10 mouse cellular contexts compared by ENCODE assay signal in the genomic region with DNA sequence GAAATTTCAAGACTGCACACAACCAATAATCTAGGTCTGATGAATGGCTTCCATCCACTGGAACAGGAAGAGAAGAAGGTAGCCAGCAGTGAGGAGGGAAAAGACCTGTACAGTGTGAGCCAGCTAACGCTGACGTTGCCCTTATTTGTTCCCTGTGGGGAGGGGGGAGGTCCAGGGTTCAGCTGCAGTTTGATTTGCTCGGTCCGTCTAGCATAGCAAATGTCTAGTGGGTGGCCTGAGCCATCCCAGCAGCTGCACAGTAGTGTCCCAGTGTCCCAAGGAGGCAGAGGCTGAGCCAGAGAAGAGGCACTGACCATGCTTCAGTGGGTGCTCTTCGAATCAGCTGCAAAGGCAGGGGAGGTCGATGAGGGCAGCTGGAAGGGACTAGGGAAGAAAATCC.
DNase-seq lines count a peak whose midpoint lies in the region; ATAC-seq and TF ChIP-seq lines count a peak whose summit lies in the region.
"Had no signal": no experiment of that assay in that cellular context is flagged by ENCODE, and none has a peak within 500 bp of the region (broad histone marks: within the 10 kb centered on the region; RNA-seq: fewer than 3 reads in every experiment).

No protein-coding gene starts in this region.

- H3K4me2 ChIP-seq in lung, embryonic 14.5 days = no peak overlapping the region
- no peak overlapping the region for H3K4me2 ChIP-seq in hindbrain, embryonic 14.5 days (replicated peaks)
- H3K4me2 ChIP-seq in liver, embryonic 11.5 days = no peak overlapping the region
- no peak overlapping the region for H3K4me2 ChIP-seq in stomach, embryonic 16.5 days (ENCODE audit: low read depth, low read length)
- H3K4me2 ChIP-seq: heart, embryonic 15.5 days had no signal

- H3K4me1 ChIP-seq in lung, embryonic 14.5 days (ENCODE audit: insufficient read depth) = peaks cover 4% of the 10 kb centered on the region; the same call in 1 of the 2 replicates
- peaks cover 12% of the 10 kb centered on the region; the same call in 1 of the 2 replicates for H3K4me1 ChIP-seq in hindbrain, embryonic 14.5 days (replicated peaks; ENCODE audit: control insufficient read depth, insufficient read depth, low read length)
- no peaks in the 10 kb centered on the region for H3K4me1 ChIP-seq in liver, embryonic 11.5 days (replicated peaks; ENCODE audit: control insufficient read depth, insufficient read depth, low read length)
- H3K4me1 ChIP-seq in stomach, embryonic 16.5 days (ENCODE audit: control insufficient read depth, insufficient read depth, low read length) = peaks cover 5% of the 10 kb centered on the region; the same call in 1 of the 2 replicates
- H3K4me1 ChIP-seq: heart, embryonic 15.5 days had no signal

- ATAC-seq in lung, embryonic 14.5 days (ENCODE audit: insufficient read depth) = peak; percentile 53
- peak; percentile 50; the same call in 1 of the 2 replicates for ATAC-seq in hindbrain, embryonic 14.5 days (ENCODE audit: low FRiP score)
- no peak; the same call in 1 of the 2 replicates for ATAC-seq in liver, embryonic 11.5 days (replicated peaks; ENCODE audit: low FRiP score)
- ATAC-seq in stomach, embryonic 16.5 days (ENCODE audit: insufficient read depth, low FRiP score) = no peak

- peak overlapping the region; percentile 72 for H3K27ac ChIP-seq in lung, embryonic 14.5 days (ENCODE audit: low read depth)
- H3K27ac ChIP-seq in hindbrain, embryonic 14.5 days = peak overlapping the region; percentile 59
- H3K27ac ChIP-seq in liver, embryonic 11.5 days (ENCODE audit: low read depth, low read length) = peak overlapping the region; percentile 32
- peak overlapping the region; percentile 8 for H3K27ac ChIP-seq in stomach, embryonic 16.5 days (ENCODE audit: low read length)
- H3K27ac ChIP-seq: heart, embryonic 15.5 days had no signal

- DNase-seq in lung, embryonic 14.5 days = peak; percentile 40
- no peak for DNase-seq in lung, postnatal 25 days (ENCODE audit: low spot score)
- no peak for DNase-seq in hindbrain, embryonic 14.5 days (ENCODE audit: low spot score)
- DNase-seq in liver, embryonic 11.5 days (ENCODE audit: low spot score) = no peak
- DNase-seq in urinary bladder, postnatal 25 days (ENCODE audit: low spot score) = no peak
- no peak for DNase-seq in left cerebral cortex, adult 9 months (ENCODE audit: low spot score in 2 of 2)
- no peak for DNase-seq in layer of hippocampus, postnatal 25 days (ENCODE audit: extremely low spot score in 1 of 2, low spot score in 1 of 2)
- DNase-seq: lung, adult 2 months had no signal

- H3K4me3 ChIP-seq in lung, embryonic 14.5 days (ENCODE audit: low read depth, low read length) = no peak overlapping the region
- H3K4me3 ChIP-seq in hindbrain, embryonic 14.5 days (replicated peaks; ENCODE audit: low read length) = no peak overlapping the region
- H3K4me3 ChIP-seq in liver, embryonic 11.5 days (ENCODE audit: low read depth, low read length) = no peak overlapping the region
- no peak overlapping the region for H3K4me3 ChIP-seq in stomach, embryonic 16.5 days (replicated peaks; ENCODE audit: low read length)
- H3K4me3 ChIP-seq: heart, embryonic 15.5 days had no signal

- H3K9ac ChIP-seq in lung, embryonic 14.5 days = 0 out of 2 replicates have a peak overlapping the region, but pooled peaks have one; percentile 3
- no peak overlapping the region for H3K9ac ChIP-seq in hindbrain, embryonic 14.5 days
- H3K9ac ChIP-seq in liver, embryonic 11.5 days (ENCODE audit: low read depth, low read length) = no peak overlapping the region
- H3K9ac ChIP-seq in stomach, embryonic 16.5 days (ENCODE audit: low read length) = no peak overlapping the region
- H3K9ac ChIP-seq: heart, embryonic 15.5 days had no signal

- H3K9me3 ChIP-seq in lung, embryonic 14.5 days (ENCODE audit: low read depth, low read length) = no peaks in the 10 kb centered on the region
- no peaks in the 10 kb centered on the region for H3K9me3 ChIP-seq in hindbrain, embryonic 14.5 days (ENCODE audit: control insufficient read depth, low read length)
- H3K9me3 ChIP-seq in liver, embryonic 11.5 days (ENCODE audit: control insufficient read depth, low read length) = no peaks in the 10 kb centered on the region
- no peaks in the 10 kb centered on the region for H3K9me3 ChIP-seq in stomach, embryonic 16.5 days (replicated peaks; ENCODE audit: control insufficient read depth, low read length)
- H3K9me3 ChIP-seq: heart, embryonic 15.5 days had no signal

- H3K27me3 ChIP-seq in lung, embryonic 14.5 days (ENCODE audit: insufficient read depth, low read length) = no peaks in the 10 kb centered on the region
- H3K27me3 ChIP-seq in hindbrain, embryonic 14.5 days (ENCODE audit: control insufficient read depth, insufficient read depth, low read length) = no peaks in the 10 kb centered on the region; the same call in 1 of the 2 replicates
- H3K27me3 ChIP-seq in liver, embryonic 11.5 days (replicated peaks; ENCODE audit: control insufficient read depth, insufficient read depth, low read length) = peaks cover 6% of the 10 kb centered on the region; the same call in 1 of the 2 replicates
- no peaks in the 10 kb centered on the region; the same call in 1 of the 2 replicates for H3K27me3 ChIP-seq in stomach, embryonic 16.5 days (ENCODE audit: control insufficient read depth, insufficient read depth, low read length)
- H3K27me3 ChIP-seq: heart, embryonic 15.5 days had no signal

- TF ChIP-seq CTCF in lung, embryonic 14.5 days (IDR thresholded peaks at IDR 0.05; ENCODE audit: low read depth) = no peak

- 7% methylated on average over 6 of the region's 6 CpGs for WGBS in lung, embryonic 14.5 days
- WGBS in hindbrain, embryonic 14.5 days = 21% methylated on average over 6 of the region's 6 CpGs
- WGBS in liver, embryonic 11.5 days = 26% methylated on average over 6 of the region's 6 CpGs
- 23% methylated on average over 6 of the region's 6 CpGs for whole genome bisulfite sequencing in stomach, embryonic 16.5 days

- no peaks in the 10 kb centered on the region for H3K36me3 ChIP-seq in lung, embryonic 14.5 days (ENCODE audit: insufficient read depth)
- no peaks in the 10 kb centered on the region for H3K36me3 ChIP-seq in hindbrain, embryonic 14.5 days (replicated peaks; ENCODE audit: control insufficient read depth, insufficient read depth)
- no peaks in the 10 kb centered on the region for H3K36me3 ChIP-seq in liver, embryonic 11.5 days (ENCODE audit: control insufficient read depth, insufficient read depth, low read length)
- no peaks in the 10 kb centered on the region for H3K36me3 ChIP-seq in stomach, embryonic 16.5 days (ENCODE audit: control insufficient read depth, insufficient read depth, low read length)
- H3K36me3 ChIP-seq: heart, embryonic 15.5 days had no signal

Comparison
In these comparisons a context has a peak if more than half of its experiments do, and no peak if none do; other contexts are left out.
1. ATAC-seq: peak in lung, embryonic 14.5 days (single experiment) and hindbrain, embryonic 14.5 days (single experiment); none in liver, embryonic 11.5 days (single experiment) and stomach, embryonic 16.5 days (single experiment).
2. H3K27ac ChIP-seq: peak in every context shown above with its lines; median percentile 72 in lung, embryonic 14.5 days; 59 in hindbrain, embryonic 14.5 days; 32 in liver, embryonic 11.5 days; 8 in stomach, embryonic 16.5 days.